Mouse (Mus musculus) olfactory bulb, adult 2 months (tissue): Measurements from ENCODE around the gene Rad54l2.

ENCODE experiments used
- CTCF ChIP-seq: fragments of 200-500 bp; IDR thresholded peaks from 2 replicates; pipeline ENCODE4 v1.5.1; 2012; ENCODE audit warnings: low read depth, mild to moderate bottlenecking, low read length, moderate library complexity; ENCODE audit not compliant: insufficient read depth
- POLR2A ChIP-seq: fragments of 200-500 bp; IDR thresholded peaks from 2 replicates; pipeline ENCODE4 v1.6.1; 2012; ENCODE audit warnings: mild to moderate bottlenecking, low read depth, low read length, moderate library complexity; ENCODE audit not compliant: insufficient read depth

DNA sequence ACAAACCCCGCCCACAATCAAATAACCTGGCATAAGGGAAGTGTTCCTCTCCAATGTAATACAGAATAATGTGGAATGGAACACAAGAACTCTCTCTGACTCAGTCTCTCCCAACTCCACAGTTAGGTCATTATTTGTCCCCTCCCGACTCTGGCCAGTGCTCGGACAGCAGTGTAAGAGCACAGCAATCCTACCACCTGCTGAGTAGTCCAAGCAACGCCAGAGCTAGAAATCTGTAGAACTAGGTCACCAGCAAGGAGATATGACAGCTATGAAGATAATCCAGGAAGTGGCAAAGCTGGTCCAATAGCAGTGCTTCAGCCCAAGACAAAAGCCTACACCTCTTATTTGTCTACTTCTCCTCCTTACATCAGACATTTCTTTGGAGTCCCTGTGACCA is 112.4 kb downstream of the Rad54l2 start:
- TF ChIP-seq CTCF (no peak), POLR2A (no peak)
